Mouse (Mus musculus): Measurements from ENCODE around the gene Adgrv1.

- no peak for TF ChIP-seq CTCF (IDR thresholded peaks at IDR 0.05; ENCODE audit: low read depth)
- TF ChIP-seq EP300 (optimal IDR thresholded peaks at IDR 0.05), result no peak
Measured at GRCm38 (mm10) chr13:81342987-81343596, 289.9 kb downstream of the Adgrv1 start.

Measured in stomach, postnatal 0 days (tissue).